Mouse (Mus musculus): ENCODE measurements at regions not wholly inside any gene's neighbourhood (a gene's known extent, or its start where the extent isn't known, plus 50 kb on each side); places are given as distances from the start of the nearest gene placed in this dataset.
A peak's percentile ranks its signal among the peaks of the same experiment; 100 is the strongest.
"Not testable (repeated sequence)": the region's sequence is repeated elsewhere in the genome, so short reads cannot be mapped to it uniquely, and the experiment has no call there.

DNA sequence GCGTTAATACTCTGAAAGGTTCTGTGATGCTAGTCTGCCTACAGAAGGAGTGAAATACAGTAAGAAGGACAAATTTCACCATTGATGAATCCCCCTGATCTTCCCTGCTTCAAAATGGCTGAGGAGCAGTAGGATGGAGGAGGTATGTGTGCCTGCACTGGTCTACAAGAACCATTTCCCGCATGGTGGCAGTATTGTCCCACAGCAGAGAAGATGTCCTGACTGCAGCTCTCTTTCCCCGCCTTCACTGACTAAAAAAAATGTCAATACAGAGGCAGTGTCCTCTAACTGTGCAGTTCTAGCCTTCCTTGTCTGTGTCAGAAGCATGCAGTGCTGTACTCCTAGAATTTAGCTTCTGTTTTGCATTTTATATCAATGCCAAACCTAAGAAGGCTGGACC, 174.6 kb upstream of the Olfr1324 start:
- peak in 1 of 2 experiments; percentile 96 for DNase-seq (ENCODE audit: low spot score in 2 of 2)

DNA sequence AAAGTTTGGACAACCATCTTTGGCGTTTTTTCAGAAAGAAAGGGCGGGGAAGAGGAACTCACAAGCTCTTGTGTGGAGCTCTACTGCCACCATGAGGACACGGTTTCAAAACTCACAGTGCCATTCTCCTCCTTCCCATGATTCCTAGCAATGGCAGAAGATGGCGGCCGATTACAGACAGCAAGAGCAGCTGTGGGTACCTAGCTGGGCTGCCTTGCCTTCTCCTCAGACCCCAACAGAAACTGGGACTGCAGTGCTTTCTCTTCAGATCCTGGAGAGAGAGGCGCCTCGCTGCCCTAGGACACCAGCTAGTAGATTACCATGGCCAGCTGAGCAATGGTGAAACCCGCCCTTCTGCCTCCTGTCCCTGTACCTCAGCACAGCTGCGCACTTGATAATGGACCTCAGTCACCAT, 174.2 kb upstream of the Olfr1324 start:
- peak in 1 of 2 experiments; percentile 63 for DNase-seq (ENCODE audit: low spot score in 2 of 2)

DNA sequence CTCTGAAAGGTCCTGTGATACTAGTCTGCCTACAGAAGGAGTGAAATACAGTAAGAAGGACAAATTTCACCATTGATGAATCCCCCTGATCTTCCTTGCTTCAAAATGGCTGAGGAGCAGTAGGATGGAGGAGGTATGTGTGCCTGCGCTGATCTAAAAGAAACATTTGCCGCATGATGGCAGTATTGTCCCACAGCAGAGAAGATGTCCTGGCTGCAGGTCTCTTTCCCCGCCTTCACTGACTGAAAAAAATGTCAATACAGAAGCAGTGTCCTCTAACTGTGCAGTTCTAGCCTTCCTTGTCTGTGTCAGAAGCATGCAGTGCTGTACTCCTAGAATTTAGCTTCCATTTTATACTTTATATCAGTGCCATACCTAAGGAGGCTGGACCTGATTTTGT, 172.0 kb upstream of the Olfr1324 start:
- DNase-seq (ENCODE audit: low spot score in 2 of 2), result peak in 1 of 2 experiments; percentile 93

DNA sequence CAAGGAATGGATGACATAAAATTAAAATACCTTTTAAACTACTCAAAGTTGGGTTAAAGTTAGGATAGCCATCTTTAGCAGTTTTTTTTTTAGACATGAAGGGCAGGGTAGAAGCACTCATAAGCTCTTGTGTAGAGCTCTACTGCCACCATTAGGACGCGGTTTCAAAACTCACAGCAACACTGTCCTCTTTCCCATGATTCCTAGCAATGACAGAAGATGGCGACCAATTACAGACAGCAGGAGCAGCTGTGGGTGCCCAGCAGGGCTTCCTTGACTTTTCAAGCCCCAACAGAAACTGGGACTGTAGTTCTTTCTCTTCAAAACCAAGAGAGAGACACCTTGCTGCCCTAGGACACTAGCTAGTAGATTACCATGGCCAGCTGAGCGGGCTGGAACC, 171.5 kb upstream of the Olfr1324 start:
- DNase-seq (ENCODE audit: low spot score in 2 of 2), result peak in 1 of 2 experiments; percentile 88

DNA sequence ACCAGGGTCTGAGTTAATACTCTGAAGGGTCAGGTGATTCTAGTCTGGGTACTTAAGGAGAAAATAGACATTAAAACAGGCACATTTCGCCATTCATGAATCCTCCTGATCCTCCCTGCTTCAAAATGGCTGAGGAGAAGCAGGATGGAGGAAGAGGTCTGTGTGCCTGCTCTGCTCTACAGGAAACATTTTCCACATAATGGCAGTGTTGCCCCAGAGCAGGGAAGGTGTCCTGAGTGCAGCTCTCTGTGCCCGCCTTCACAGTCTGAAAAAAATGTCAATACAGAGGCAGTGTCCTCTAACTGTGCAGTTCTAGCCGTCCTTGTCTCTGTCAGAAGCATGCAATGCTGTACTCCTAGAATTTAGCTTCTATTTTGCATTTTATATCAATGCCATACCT, 169.3 kb upstream of the Olfr1324 start:
- DNase-seq (ENCODE audit: low spot score in 2 of 2), result peak in 1 of 2 experiments; percentile 62

DNA sequence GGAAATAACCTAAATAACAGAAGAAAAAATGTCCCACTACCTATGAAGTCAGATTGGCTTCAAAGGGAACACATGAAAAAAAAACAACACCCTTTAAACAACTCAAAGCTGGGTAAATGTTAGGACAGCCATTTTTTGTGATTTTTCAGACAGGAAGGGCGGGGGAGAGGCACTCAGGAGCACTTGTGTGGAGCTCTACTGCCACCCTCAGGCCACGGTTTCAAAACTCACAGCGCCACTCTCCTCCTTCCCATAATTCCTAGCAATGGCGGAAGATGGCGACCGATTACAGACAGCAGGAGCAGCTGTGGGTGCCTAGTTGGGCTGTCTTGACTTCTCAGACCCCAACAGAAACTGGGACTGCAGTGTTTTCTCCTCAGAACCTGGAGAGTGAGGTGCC, 168.8 kb upstream of the Olfr1324 start:
- DNase-seq (ENCODE audit: low spot score in 2 of 2), result peak in 1 of 2 experiments; percentile 82

DNA sequence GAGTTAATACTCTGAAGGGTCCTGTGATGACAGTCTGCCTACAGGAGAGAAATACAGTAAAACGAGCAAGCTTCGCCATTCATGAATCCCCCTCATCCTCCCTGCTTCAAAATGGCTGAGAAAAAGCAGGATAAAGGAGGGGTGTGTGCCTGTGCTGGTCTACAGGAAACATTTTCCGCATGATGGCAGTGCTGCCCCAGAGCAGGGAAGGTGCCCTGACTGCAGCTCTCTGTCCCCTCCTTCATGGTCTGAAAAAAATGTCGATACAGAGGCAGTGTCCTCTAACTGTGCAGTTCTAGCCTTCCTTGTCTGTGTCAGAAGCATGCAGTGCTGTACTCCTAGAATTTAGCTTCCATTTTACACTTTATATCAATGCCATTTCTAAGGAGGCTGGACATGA, 166.7 kb upstream of the Olfr1324 start:
- DNase-seq (ENCODE audit: low spot score in 2 of 2), result peak in 1 of 2 experiments; percentile 69

DNA sequence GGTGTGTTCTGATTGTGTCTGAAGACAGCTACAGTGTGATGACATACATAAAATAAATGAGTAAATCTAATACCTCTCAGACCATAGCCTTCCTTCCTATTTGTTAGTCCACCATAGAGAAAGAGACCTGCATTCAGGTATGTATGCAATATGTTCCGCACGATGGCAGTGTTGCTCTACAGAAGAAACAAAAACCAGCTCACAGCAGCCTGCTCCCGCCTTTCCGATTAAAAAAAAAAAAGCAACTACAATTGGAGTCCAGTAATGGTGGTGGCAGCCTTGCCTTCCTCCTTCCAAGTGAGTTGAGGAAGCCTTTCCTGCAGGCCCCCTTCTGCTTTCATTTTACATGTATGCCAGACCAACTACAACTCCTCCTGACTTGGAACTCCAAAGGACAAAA, 163.2 kb upstream of the Olfr1324 start:
- DNase-seq (ENCODE audit: low spot score in 2 of 2), result peak in 1 of 2 experiments; percentile 64

DNA sequence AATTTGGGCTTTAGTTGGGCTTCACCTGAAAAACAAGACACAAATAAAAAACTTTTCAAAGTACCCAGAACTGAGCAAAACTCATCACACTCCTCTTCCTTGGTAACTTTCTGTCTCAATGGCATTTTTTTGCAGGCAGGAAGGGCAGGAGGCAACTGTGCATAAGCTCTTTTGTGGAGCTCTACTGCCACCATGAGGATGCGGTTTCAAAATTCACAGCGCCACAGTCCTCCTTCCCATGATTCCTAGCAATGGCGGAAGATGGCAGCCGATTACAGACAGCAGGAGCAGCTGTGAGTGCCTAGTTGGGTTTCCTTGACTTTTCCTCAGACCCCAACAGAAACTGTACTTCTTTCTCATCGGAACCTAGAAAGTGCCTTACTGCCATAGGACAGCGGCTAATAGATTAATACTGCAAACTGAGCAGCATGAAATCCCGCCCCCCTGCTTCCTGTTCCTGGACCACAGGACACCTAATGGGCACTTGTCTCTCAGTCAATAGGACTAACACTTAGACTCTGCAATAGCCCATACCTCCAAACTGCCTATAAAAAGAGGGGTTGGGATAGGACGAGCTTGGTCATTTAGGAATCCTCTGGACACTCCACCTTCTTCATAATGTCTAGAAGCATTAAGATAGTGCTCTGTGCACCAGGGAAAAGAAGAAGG, 162.5 kb upstream of the Olfr1324 start:
- DNase-seq (ENCODE audit: low spot score in 2 of 2), result peak in 1 of 2 experiments; percentile 83

DNA sequence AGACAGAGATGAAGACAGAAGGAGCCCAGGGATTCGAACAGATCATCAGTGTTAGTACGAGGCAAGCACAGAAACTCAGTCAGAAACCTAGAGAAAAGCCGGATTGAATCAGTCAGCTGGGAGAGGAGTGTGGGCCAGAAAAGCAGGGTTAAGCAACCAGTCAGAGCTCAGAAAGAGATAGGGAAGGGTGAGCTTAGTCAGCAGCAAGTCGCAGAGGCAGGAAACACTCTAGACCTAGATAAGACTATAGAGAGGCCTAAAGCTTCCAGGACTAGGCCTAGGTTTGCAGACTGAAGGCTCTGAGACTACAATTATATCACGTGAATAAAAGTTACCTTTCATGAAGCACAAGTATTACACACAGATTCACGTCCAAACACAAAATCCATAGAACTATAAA, 160.6 kb upstream of the Olfr1324 start:
- no peak for DNase-seq (ENCODE audit: low spot score in 2 of 2)

DNA sequence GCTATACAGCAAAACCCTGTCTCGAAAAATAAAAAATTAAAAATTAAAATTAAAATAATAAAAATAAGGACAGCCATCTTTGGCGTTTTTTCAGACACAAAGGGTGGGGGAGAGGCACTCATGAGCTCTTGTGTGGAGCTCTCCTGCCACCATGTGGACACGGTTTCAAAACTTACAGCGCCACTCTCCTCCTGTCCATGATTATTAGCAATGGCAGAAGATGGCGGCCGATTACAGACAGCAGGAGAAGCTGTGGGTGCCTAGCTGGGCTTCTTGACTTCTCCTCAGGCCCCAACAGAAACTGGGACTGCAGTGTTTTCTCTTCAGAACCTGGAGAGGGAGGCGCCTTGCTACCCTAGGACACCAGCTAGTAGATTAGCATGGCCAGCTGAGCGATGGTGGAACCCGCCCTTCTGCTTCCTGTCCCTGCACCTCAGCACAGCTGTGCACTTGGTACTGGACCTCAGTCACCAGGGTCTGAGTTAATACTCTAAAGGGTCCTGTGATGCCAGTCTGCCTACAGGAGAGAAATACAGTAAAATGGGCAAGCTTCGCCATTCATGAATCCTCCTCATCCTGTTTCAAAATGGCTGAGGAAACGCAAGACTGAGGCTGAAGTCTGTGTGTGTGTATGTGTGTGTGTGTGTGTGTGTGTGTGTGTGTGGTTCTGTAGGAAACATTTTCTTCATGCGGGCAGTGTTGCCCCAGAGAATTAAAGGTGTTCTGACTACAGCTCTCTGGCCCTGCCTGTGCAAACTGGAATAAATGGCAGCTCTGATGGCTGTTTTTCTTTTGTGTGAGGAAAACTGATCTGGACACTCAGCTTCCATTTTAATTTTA, 155.7 kb upstream of the Olfr1324 start:
- DNase-seq (ENCODE audit: low spot score in 2 of 2), result peak in 1 of 2 experiments; percentile 76

DNA sequence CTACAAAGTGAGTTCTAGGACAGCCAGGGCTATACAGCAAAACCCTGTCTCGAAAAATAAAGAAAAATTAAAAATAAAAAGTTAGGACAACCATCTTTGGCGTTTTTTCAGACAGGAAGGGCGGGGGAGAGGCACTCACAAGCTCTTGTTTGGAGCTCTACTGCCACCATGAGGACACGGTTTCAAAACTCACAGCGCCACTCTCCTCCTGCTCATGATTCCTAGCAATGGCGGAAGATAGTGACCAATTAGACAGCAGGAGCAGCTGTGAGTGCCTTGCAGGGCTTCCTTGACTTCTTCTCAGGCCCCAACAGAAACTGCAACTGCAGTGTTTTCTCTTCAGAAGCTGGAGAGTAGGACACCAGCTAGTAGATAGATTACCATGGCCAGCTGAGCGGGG, 151.9 kb upstream of the Olfr1324 start:
- peak in 1 of 2 experiments; percentile 77 for DNase-seq (ENCODE audit: low spot score in 2 of 2)

DNA sequence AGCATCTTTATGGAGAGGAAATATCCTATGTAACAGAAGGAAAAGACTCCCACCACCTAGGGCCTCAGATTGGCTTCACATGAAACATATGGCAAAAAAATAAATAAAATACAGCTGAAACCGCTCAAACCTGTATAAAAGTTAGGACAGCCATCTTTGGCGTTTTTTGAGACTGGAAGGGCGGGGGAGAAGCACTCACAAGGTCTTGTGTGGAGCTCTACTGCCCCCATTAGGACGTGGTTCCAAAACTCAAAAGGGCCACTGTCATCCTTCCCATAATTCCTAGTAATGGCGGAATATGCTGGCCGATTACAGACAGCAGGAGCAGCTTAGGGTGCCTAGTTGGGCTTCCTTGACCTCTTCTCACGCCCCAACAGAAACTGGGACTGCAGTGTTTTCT, 148.5 kb upstream of the Olfr1324 start:
- DNase-seq (ENCODE audit: low spot score in 2 of 2), result peak in 1 of 2 experiments; percentile 90

DNA sequence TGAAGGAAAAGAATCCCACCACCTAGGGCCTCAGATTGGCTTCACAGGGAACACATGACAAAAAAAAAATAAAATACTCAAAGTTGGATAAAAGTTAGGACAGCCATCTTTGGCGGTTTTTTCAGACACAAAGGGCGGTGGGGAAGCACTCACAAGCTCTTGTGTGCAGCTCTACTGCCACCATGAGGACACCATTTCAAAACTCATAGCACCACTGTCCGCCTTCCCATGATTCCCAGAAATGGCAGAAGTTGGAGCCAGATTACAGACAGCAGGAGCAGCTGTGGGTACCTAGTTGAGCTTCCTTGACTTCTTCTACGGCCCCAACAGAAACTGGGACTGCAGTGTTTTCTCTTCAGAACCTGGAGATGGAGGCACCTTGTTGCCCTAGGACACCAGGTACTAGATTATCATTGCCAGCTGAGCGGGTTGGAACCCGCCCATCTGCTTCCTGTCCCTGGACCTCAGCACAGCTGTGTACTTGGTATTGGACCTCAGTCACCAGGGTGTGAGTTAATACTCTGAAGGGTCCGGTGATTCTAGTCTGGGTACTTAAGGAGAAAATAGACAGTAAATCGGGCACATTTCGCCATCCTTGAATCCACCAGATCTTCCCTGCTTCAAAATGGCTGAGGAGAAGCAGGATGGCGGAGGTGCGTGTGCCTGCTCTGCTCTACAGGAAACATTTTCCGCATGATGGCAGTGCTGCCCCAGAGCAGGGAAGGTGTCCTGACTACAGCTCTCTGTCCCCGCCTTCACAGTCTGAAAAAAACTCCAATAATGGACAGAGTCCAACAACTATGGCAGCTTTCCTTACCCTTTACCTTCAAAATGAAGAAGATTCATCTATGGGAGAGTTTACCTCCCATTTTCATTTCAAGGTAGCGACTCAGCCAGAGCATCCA, 144.1 kb upstream of the Olfr1324 start:
- peak in 1 of 2 experiments; percentile 89 for DNase-seq (ENCODE audit: low spot score in 2 of 2)

DNA sequence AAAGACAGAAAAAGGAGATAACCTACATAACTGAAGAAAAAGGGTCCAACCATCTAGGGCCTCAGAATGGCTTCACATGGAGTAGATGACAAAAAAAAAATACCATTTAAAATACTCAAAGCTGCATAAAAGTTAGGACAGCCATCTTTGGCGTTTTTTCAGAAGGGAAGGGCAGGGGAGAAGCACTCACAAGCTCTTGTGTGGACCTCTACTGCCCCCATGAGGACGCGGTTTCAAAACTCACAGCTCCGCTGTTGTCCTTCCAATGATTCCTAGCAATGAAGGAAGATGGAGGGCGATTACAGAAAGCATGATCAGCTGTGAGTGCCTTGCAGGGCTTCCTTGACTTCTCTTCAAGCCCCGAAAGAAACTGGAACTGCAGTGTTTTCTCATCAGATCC, 140.8 kb upstream of the Olfr1324 start:
- DNase-seq (ENCODE audit: low spot score in 2 of 2), result peak in 1 of 2 experiments; percentile 92

DNA sequence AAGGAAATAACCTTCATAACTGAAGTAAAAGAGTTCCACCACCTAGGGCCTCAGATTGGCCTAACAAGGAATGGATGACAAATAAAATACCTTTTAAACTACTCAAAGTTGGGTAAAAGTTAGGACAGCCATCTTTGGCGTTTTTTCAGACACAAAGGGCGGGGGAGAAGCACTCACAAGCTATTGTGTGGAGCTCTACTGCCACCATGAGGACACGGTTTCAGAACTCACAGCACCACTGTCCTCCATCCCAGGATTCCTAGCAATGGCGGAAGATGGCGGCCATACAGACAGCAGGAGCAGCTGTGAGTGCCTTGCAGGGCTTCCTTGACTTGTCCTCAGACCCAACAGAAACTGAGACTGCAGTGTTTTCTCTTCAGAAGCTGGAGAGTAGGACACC, 138.0 kb upstream of the Olfr1324 start:
- DNase-seq (ENCODE audit: low spot score in 2 of 2), result peak in 1 of 2 experiments; percentile 92

DNA sequence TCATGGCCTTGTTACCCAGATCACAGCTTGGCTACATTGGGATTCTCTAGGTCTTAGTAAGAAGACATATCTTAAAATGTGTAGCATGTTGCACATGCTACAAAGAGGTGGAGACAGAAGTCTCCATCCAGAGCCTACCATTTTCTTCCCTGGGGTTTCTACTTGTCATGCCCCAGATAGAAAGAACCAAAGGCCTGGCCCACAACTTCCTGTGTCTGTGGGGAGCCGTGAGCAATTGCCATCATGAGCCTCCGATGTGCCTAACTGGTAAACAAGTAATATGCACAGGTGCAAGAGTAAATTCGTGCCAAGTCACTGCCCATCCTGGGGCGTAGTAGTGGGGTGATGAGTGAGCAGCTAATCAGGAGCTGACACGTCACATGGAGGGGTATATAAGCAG, 136.7 kb upstream of the Olfr1324 start:
- DNase-seq (ENCODE audit: low spot score in 2 of 2), result not testable (repeated sequence)

DNA sequence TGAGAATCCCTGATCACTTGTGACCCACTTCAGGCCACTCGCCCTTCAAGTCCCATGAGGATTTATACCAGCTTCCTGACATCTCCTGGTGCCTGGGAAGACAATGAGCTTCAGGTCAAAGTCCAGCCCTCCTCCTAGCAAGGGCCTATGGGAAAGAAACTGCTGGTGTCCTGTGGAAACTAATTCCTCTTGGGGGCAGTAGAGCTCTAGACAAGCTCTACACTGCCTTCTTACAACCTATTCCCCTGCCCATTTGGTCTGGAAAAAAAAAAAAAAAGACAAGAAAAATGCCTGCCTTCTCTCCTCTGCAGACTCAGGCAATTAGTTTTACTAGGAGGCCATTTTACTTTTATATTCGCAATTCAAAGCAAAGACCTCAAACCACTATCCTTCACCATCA, 132.6 kb upstream of the Olfr1324 start:
- peak in 1 of 2 experiments; percentile 77 for DNase-seq (ENCODE audit: low spot score in 2 of 2)

DNA sequence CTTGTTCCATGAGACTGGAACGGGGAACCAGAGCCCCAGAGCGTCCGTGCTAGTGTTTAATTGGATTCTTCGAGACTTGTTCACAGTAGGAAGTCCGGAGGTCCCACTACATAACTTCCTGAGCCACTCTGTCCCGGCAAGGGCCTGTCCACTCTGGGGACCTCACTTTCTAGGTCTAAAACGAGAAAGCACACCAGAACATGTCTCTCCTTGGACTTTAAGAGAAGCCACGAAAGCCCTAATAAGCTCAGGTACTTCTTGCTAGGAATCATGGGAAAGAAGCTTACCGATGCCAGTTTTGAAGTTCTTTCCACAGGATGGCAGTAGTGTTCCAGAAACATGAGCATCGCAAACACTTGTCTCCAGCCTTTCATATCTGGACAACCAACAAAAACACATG, 122.0 kb upstream of the Olfr1324 start:
- DNase-seq (ENCODE audit: low spot score in 2 of 2), result peak in 1 of 2 experiments; percentile 57

DNA sequence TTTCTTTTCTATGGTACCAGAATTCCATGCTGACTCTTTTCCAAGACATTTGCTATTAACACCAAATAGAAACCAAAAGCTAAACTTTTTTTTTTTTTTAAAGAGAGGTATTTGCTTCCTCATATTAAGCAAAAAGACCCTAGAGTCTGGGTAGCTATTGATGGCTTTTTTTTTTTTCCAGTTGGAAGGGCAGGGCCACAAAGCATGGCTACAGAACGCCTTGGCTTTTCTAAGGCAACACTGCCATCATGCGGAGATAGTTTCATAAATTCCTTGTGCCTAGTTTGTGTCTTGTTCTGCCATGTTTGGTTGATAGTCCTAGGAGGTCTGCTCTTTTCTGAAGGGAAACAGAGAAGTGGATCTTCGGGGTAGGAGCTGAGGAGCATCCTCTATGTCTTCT, 121.4 kb upstream of the Olfr1324 start:
- peak in 1 of 2 experiments; percentile 87 for DNase-seq (ENCODE audit: low spot score in 2 of 2)

DNA sequence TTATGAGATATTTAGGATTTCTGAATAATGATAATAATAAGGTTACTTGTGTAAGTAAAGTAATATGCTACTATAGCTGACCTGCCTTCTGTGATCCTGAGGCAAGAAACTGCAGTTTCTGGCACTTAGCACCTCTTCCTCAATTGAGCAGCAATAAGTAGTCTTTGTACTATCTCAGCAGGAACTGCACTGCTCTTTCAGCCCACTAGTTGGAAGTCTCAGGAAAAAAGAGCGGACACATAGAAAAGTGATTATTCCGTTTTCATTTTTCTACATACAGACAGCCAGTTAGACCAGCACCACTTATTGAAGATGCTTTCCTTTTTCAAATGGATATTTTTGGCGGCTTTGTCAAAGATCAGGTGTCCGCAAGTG, 109.5 kb upstream of the Olfr1324 start:
- DNase-seq (ENCODE audit: low spot score in 2 of 2), result not testable (repeated sequence)
